Mouse (Mus musculus) liver, adult 2 months (tissue): Measurements from ENCODE around the gene Muc1. TPM values are rescaled to one million over a fixed set of nuclear protein-coding genes. Genes with fewer than 3 reads are reported as not detected.

Experiments
- DNase-seq: peaks from one replicate; pipeline ENCODE4 v3.0.0-alpha.2; 2011; ENCODE audit warnings: low read depth, low spot score; ENCODE audit errors: extremely low read depth
- H3K27ac ChIP-seq: fragments of 200-500 bp; replicated peaks from 2 replicates; pipeline ENCODE4 v1.5.1; 2012; ENCODE audit warnings: low read depth, mild to moderate bottlenecking, control low read depth, inconsistent platforms, low read length; ENCODE audit not compliant: insufficient read depth
- H3K27me3 ChIP-seq: fragments of 200-500 bp; 2 replicates; pipeline ENCODE4 v1.6.1; 2012; ENCODE audit warnings: mild to moderate bottlenecking, moderate library complexity, low read length, inconsistent platforms; ENCODE audit not compliant: control insufficient read depth, insufficient read depth
- H3K36me3 ChIP-seq: fragments of 200-500 bp; 2 replicates; pipeline ENCODE4 v1.6.1; 2012; ENCODE audit warnings: low read length, inconsistent platforms; ENCODE audit not compliant: control insufficient read depth, insufficient read depth
- H3K4me1 ChIP-seq: fragments of 200-500 bp; 2 replicates; pipeline ENCODE4 v1.6.1; 2011; ENCODE audit warnings: low read length; ENCODE audit not compliant: control insufficient read depth, insufficient read depth
- H3K4me3 ChIP-seq: fragments of 200-500 bp; 2 replicates; pipeline ENCODE4 v1.5.1; 2011; ENCODE audit warnings: low read depth, mild to moderate bottlenecking, control low read depth, low read length, moderate library complexity; ENCODE audit not compliant: insufficient read depth
- H3K79me2 ChIP-seq: fragments of 200-500 bp; 2 replicates; pipeline ENCODE4 v1.6.1; 2012; ENCODE audit warnings: inconsistent platforms, mild to moderate bottlenecking, low read length, moderate library complexity; ENCODE audit not compliant: control insufficient read depth, insufficient read depth
- H3K9ac ChIP-seq: fragments of 200-500 bp; 2 replicates; pipeline ENCODE4 v1.6.1; 2012; ENCODE audit warnings: low read depth, mild to moderate bottlenecking, control low read depth, inconsistent platforms, low read length
- CTCF ChIP-seq: fragments of 200-500 bp; IDR thresholded peaks from 2 replicates; pipeline ENCODE4 v1.5.1; 2011; ENCODE audit warnings: low read depth, low read length, control low read depth
- POLR2A ChIP-seq: fragments of 200-500 bp; IDR thresholded peaks from 2 replicates; pipeline ENCODE4 v1.6.1; 2011; ENCODE audit warnings: low read length, control low read depth; ENCODE audit not compliant: insufficient read depth; ENCODE audit errors: extremely low read depth
- WGBS: fragments of 180-500 bp; shearing (Covaris S2); methylation state at CpG from one replicate; pipeline ENCODE4 v1.1.7; 2018; 5-methylcytosine and 5-hydroxymethylcytosine counted together
- polyA plus RNA-seq: library from polyadenylated mRNA; depleted of rRNA; stranded (reverse); fragments of >200 nt; gene quantifications from 2 replicates; pipeline ENCODE4 v1.2.3, GENCODE M21; 2012
- total RNA-seq: library from RNA; depleted of rRNA; stranded (reverse); fragments of >200 nt; gene quantifications from 2 replicates; pipeline ENCODE4 v1.2.3, GENCODE M21; 2014

Gene Muc1
- total and polyA plus RNA-seq, 2 experiments = 1.3 to 1.7 TPM

DNA sequence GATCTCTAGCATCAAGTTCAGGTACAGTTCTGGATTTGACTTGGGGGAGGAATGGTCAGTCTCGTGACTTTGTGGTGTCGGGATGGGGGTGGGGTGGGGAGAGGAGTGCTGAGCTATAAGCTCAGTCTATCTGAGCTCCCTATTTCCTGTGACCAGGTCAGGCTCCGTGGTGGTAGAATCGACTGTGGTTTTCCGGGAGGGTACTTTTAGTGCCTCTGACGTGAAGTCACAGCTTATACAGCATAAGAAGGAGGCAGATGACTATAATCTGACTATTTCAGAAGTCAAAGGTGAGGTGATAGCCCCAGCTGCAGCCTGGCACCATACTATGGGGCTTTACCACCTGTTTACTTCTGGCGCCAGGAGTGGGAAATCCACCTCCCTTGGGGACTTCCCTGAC lies 2.5 kb downstream of the Muc1 start:
- DNase-seq = no peak
- WGBS = 67% methylated on average over 7 of the region's 7 CpGs
- H3K36me3 ChIP-seq = no peaks in the 10 kb centered on the region
- no peak overlapping the region for H3K4me3 ChIP-seq
- H3K27ac ChIP-seq = no peak overlapping the region
- H3K27me3 ChIP-seq = 0 out of 2 replicates have a peak, but pooled peaks cover 2% of the 10 kb centered on the region
- no peaks in the 10 kb centered on the region for H3K79me2 ChIP-seq
- peaks cover 3% of the 10 kb centered on the region; the same call in 1 of the 2 replicates for H3K4me1 ChIP-seq
- TF ChIP-seq POLR2A (no peak), CTCF (no peak)
- H3K9ac ChIP-seq = no peak overlapping the region

DNA sequence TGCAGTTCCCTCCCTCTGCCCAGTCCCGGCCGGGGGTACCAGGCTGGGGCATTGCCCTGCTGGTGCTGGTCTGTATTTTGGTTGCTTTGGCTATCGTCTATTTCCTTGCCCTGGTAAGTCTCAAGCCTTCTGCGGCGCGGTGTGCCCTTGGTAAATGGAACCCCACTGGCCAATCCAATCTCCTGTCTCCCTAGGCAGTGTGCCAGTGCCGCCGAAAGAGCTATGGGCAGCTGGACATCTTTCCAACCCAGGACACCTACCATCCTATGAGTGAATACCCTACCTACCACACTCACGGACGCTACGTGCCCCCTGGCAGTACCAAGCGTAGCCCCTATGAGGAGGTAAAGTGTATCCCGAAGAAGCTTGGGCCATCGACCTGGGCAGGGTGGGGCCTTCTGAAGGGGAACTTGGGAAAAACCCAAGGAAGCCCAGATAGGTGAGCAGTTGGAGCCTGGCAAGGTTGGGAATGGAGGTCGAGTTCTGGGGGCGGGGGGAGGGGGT lies 3.0 kb downstream of the Muc1 start:
- DNase-seq = no peak
- H3K4me1 ChIP-seq = peaks cover 3% of the 10 kb centered on the region; the same call in 1 of the 2 replicates
- no peaks in the 10 kb centered on the region for H3K79me2 ChIP-seq
- no peak for TF ChIP-seq POLR2A
- TF ChIP-seq CTCF = no peak
- H3K27ac ChIP-seq = no peak overlapping the region
- no peak overlapping the region for H3K9ac ChIP-seq
- H3K27me3 ChIP-seq = 0 out of 2 replicates have a peak, but pooled peaks cover 2% of the 10 kb centered on the region
- no peaks in the 10 kb centered on the region for H3K36me3 ChIP-seq
- 78% methylated on average over 16 of the region's 16 CpGs for WGBS
- H3K4me3 ChIP-seq = no peak overlapping the region

DNA sequence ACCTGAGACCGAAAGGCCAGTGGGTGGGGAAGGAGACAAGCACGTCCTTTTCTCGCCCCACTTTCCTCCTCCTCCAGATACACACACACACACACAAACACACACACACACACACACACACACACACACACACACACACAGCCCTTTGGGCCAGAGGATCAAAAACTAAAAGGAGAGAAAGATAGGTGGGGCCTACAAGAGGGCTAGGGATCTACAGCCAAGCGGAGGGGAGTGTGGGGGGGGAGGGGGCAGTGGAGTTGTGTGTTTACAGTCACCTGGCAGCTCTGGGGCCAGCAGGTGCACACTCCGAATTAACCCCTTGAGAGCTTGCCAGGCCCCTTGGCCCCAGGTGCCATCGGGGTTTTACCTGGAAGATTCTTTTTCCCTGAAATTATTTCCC lies 3.8 kb downstream of the Muc1 start:
- no peaks in the 10 kb centered on the region for H3K27me3 ChIP-seq
- peaks cover 3% of the 10 kb centered on the region; the same call in 1 of the 2 replicates for H3K4me1 ChIP-seq
- H3K4me3 ChIP-seq = no peak overlapping the region
- H3K36me3 ChIP-seq = no peaks in the 10 kb centered on the region
- TF ChIP-seq CTCF (no peak), POLR2A (no peak)
- H3K9ac ChIP-seq = no peak overlapping the region
- no peaks in the 10 kb centered on the region for H3K79me2 ChIP-seq
- WGBS = 83% methylated on average over 6 of the region's 6 CpGs
- H3K27ac ChIP-seq = no peak overlapping the region
- no peak for DNase-seq

DNA sequence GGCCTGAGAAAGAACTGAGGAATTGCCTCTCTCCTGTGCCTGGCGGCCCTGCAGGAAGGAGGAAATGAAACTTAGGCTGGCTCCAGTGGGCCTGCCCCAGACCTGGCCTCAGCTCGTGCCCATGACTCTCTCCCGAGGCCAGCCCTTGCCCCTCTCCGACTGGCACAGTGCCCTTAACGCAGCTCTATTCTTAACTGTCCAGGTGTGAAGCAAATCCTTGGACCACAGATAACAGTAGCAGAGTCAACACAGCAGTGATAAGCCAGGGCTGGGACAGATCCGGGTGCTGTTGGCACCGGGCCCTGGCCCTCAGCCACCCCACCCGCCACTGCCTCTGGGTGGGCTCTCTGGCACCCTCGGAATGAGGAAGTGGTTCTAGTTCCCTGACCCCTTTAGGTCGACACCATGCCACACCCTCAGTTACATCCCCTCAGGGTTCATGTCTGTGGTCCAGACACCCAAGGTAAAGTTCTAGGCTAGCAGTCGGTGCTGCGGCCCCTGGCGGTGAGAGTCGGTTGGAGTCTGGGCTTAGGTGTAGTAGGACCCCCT lies 4.8 kb downstream of the Muc1 start:
- TF ChIP-seq CTCF = no peak
- TF ChIP-seq POLR2A = no peak
- WGBS = 49% methylated on average over 14 of the region's 14 CpGs
- no peak overlapping the region for H3K4me3 ChIP-seq
- H3K79me2 ChIP-seq = no peaks in the 10 kb centered on the region
- peaks cover under 1% of the 10 kb centered on the region; the same call in 1 of the 2 replicates for H3K4me1 ChIP-seq
- no peaks in the 10 kb centered on the region for H3K36me3 ChIP-seq
- no peaks in the 10 kb centered on the region for H3K27me3 ChIP-seq
- DNase-seq = no peak
- H3K27ac ChIP-seq = no peak overlapping the region
- no peak overlapping the region for H3K9ac ChIP-seq

DNA sequence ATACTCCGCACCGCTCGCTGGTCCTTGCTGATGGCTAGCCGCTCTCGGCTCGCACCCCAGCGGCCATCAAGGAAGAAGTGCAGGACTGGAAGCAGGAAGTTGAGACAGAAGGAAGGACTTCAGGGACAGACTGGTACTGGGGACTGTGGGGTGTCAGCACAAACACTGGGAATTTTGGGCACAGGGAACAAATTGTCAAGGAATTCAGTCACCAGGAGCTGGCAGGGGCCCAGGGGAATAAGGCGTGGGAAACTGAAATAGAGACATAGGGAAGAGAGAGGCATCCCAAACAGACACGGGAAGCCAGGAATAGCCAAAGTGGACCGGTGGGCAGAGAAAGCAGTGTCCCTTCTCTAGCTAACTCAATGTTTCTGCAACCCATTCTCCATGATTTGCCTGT lies 7.7 kb downstream of the Muc1 start:
- Histone ChIP-seq H3K4me1 (no peaks in the 10 kb centered on the region), H3K79me2 (no peaks in the 10 kb centered on the region), H3K27me3 (no peaks in the 10 kb centered on the region), H3K27ac (no peak overlapping the region), H3K9ac (no peak overlapping the region), H3K36me3 (no peaks in the 10 kb centered on the region), H3K4me3 (no peak overlapping the region)
- DNase-seq = no peak
- 87% methylated on average over 10 of the region's 10 CpGs for WGBS
- TF ChIP-seq POLR2A (no peak), CTCF (no peak)

DNA sequence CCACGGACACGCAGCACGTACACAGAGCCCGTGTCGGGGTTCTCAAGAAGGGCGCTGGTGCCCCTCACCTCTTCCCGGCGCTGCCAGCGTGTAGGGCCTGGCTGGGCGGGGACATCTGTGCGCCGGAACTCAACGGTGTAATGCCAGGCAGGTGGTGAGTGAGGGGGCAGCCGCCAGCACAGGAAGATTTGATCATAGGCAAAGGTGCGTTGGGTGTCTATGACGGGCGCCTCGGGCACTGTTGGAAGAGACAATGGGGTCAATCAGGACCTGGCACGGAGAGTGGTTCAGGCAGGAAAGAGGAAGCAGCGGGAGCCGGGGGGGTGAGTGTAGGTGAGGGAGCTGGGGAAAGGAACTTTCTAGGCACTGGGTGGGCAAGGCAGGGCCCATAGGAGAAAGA lies 8.8 kb downstream of the Muc1 start:
- no peaks in the 10 kb centered on the region for H3K36me3 ChIP-seq
- H3K4me1 ChIP-seq = peaks cover 4% of the 10 kb centered on the region; the same call in 1 of the 2 replicates
- no peak for DNase-seq
- no peak for TF ChIP-seq POLR2A
- no peak for TF ChIP-seq CTCF
- no peaks in the 10 kb centered on the region for H3K27me3 ChIP-seq
- 87% methylated on average over 21 of the region's 21 CpGs for WGBS
- H3K9ac ChIP-seq = no peak overlapping the region
- H3K4me3 ChIP-seq = no peak overlapping the region
- H3K27ac ChIP-seq = no peak overlapping the region
- no peaks in the 10 kb centered on the region for H3K79me2 ChIP-seq
